Mouse (Mus musculus): ENCODE results near the gene 4930467E23Rik.
"Not testable (repeated sequence)": the region's sequence is repeated elsewhere in the genome, so short reads cannot be mapped to it uniquely, and the experiment has no call there.

DNA sequence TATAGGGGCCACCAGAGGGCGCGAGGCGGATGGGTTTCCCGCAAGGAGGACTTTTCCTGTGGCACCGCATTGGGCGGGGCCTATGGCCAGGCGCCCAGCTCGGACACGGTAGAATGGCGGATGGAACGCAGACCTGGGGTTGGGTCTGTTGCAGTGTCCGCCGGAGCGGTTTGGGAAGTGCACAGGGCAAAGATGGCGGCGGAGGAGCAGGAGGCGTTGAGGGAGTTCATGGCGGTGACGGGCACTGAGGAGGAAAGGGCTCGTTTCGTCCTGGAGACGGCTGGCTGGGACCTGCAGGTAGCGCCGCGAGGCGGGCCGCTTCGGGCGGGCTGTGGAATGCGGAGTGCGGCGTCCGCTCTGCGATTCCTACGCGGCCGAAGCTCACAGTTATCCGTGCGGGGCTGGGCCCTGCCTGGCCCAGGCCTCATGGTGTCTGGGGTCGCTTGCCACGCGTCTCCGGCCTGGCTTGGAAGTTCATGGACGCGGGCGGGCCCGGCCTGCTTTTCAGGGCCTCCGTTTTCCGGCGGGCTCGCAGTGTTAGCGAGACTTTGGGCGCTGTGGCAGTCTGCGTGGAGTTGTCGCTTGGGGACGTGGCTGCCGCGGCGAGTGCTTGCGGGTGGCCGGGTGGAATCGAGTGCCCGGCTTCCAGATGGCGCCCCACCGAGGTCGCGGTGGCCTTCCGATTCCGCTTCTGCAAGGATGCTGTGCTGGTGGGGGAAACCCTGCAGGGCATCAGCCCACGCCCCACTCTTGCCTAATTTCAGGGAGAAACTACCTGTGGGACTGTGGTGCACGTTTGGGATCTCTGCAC is 55.4 kb downstream of the 4930467E23Rik start:
- TF ChIP-seq ETS1 (conservative IDR thresholded peaks at IDR 0.05; ENCODE audit: low read depth, low read length); ZNF384 (IDR thresholded peaks at IDR 0.05; ENCODE audit: low read depth, low read length): not testable (repeated sequence)
- TF ChIP-seq MEF2A (IDR thresholded peaks at IDR 0.05; ENCODE audit: borderline replicate concordance, low read depth, low read length) (peak; percentile 22; the same call in 1 of the 2 replicates), POLR2A (IDR thresholded peaks at IDR 0.05; ENCODE audit: low read depth, low read length) (peak; percentile 69)
